Mouse (Mus musculus) hindbrain, embryonic 16.5 days (tissue): ENCODE measurements around the gene Frmd6. TPM values are rescaled to one million over a fixed set of nuclear protein-coding genes. Genes with fewer than 3 reads are reported as not detected.

Source experiments
- polyA plus RNA-seq: library from polyadenylated mRNA; unstranded; fragments of >200 nt; fragmentation: Nextera tagmentation; extraction: Ambion mirVana; gene quantifications from 2 replicates; pipeline ENCODE4 v1.2.1, GENCODE M21; 2015

Gene Frmd6
- polyA plus RNA-seq, 1 experiment from 2014 or later: 6.9 TPM

Other genes with a start within 250 kb of the Frmd6 start
- gene Actr10, start 112.3 kb downstream of the Frmd6 start, polyA plus RNA-seq: 172 and 196 TPM in 2 replicates
- 489 and 503 TPM in 2 replicates for gene Psma3, start 149.1 kb downstream of the Frmd6 start, polyA plus RNA-seq
- 41.4 and 41.7 TPM in 2 replicates for gene Arid4a, start 190.5 kb downstream of the Frmd6 start, polyA plus RNA-seq